Mouse (Mus musculus) thymus, adult 2 months (tissue): ENCODE data around the gene Pmch.

Experiments used
- CTCF ChIP-seq: fragments of 200-500 bp; IDR thresholded peaks from 2 replicates; pipeline ENCODE4 v1.5.1; 2012; ENCODE audit warnings: mild to moderate bottlenecking, control low read depth, low read length, moderate library complexity, borderline replicate concordance; ENCODE audit not compliant: control insufficient read depth, poor library complexity, insufficient read depth; ENCODE audit errors: extremely low read depth
- POLR2A ChIP-seq: fragments of 200-500 bp; IDR thresholded peaks from 2 replicates; pipeline ENCODE4 v1.6.1; 2012; ENCODE audit warnings: mild to moderate bottlenecking, low read length, control low read depth, moderate library complexity; ENCODE audit not compliant: control insufficient read depth, poor library complexity, insufficient read depth; ENCODE audit errors: extremely low read depth

GRCm38 (mm10) chr10:88113290-88113689 lies 22.4 kb downstream of the Pmch start:
- TF ChIP-seq POLR2A = no peak
- no peak for TF ChIP-seq CTCF
